Mouse (Mus musculus): ENCODE measurements around the gene Ptges3. TPM values are rescaled to one million over a fixed set of nuclear protein-coding genes. Genes with fewer than 3 reads are reported as not detected.
"Not testable (repeated sequence)": the region's sequence is repeated elsewhere in the genome, so short reads cannot be mapped to it uniquely, and the experiment has no call there.

Gene Ptges3
- polyA plus RNA-seq, 2 experiments, result 40.1 to 233 TPM

- WGBS (ENCODE audit: insufficient replicate concordance), result 87% methylated on average over 8 of the region's 8 CpGs
- Histone ChIP-seq H3K27ac (no peak overlapping the region), H3K4me3 (ENCODE audit: insufficient read depth in 1 of 2, low read depth in 2 of 2, low read length in 2 of 2) (no peak overlapping the region), H3K36me3 (replicated peaks; ENCODE audit: control insufficient read depth, insufficient read depth, low read depth) (peaks cover 65% of the 10 kb centered on the region), H3K27me3 (ENCODE audit: control insufficient read depth, insufficient read depth, low read length) (no peaks in the 10 kb centered on the region), H3K9ac (replicated peaks) (no peak overlapping the region), H3K4me1 (replicated peaks; ENCODE audit: control insufficient read depth in 2 of 2, insufficient read depth in 2 of 2, low read length in 1 of 2) (no peaks in the 10 kb centered on the region), H3K4me2 (ENCODE audit: low read depth) (no peak overlapping the region), H3K9me3 (ENCODE audit: control insufficient read depth, low read length) (no peaks in the 10 kb centered on the region)
- DNase-seq (ENCODE audit: low read depth in 3 of 3, low spot score in 3 of 3), result no peak
- TF ChIP-seq CTCF (IDR thresholded peaks at IDR 0.05; ENCODE audit: low read depth), result no peak
- no peak for TF ChIP-seq EP300 (IDR thresholded peaks at IDR 0.05; ENCODE audit: low read depth)
- ATAC-seq (ENCODE audit: insufficient read depth), result no peak
Observed at GRCm38 (mm10) chr10:128048157-128048556, 10.6 kb upstream of the Ptges3 start.

GRCm38 (mm10) chr10:128049741-128050140, 9.0 kb upstream of the Ptges3 start:
- WGBS (ENCODE audit: insufficient replicate concordance), result 86% methylated on average over 2 of the region's 2 CpGs
- H3K9ac ChIP-seq (replicated peaks), result no peak overlapping the region
- no peaks in the 10 kb centered on the region for H3K9me3 ChIP-seq (ENCODE audit: control insufficient read depth, low read length)
- DNase-seq (ENCODE audit: low read depth in 3 of 3, low spot score in 3 of 3) (no peak), ATAC-seq (ENCODE audit: insufficient read depth) (0 out of 2 replicates have a peak, but pooled peaks have one; percentile 26)
- H3K4me1 ChIP-seq (replicated peaks; ENCODE audit: control insufficient read depth in 2 of 2, insufficient read depth in 2 of 2, low read length in 1 of 2), result no peaks in the 10 kb centered on the region
- H3K36me3 ChIP-seq (replicated peaks; ENCODE audit: control insufficient read depth, insufficient read depth, low read depth), result peaks cover 50% of the 10 kb centered on the region
- no peak overlapping the region for H3K4me2 ChIP-seq (ENCODE audit: low read depth)
- no peaks in the 10 kb centered on the region for H3K27me3 ChIP-seq (ENCODE audit: control insufficient read depth, insufficient read depth, low read length)
- no peak overlapping the region for H3K27ac ChIP-seq
- H3K4me3 ChIP-seq (ENCODE audit: insufficient read depth in 1 of 2, low read depth in 2 of 2, low read length in 2 of 2), result no peak overlapping the region
- no peak for TF ChIP-seq CTCF (IDR thresholded peaks at IDR 0.05; ENCODE audit: low read depth)
- no peak for TF ChIP-seq EP300 (IDR thresholded peaks at IDR 0.05; ENCODE audit: low read depth)

GRCm38 (mm10) chr10:128050355-128050754, 8.4 kb upstream of the Ptges3 start:
- no peaks in the 10 kb centered on the region for H3K4me1 ChIP-seq (replicated peaks; ENCODE audit: control insufficient read depth in 2 of 2, insufficient read depth in 2 of 2, low read length in 1 of 2)
- WGBS (ENCODE audit: insufficient replicate concordance), result 78% methylated on average over 2 of the region's 2 CpGs
- no peaks in the 10 kb centered on the region for H3K9me3 ChIP-seq (ENCODE audit: control insufficient read depth, low read length)
- H3K4me2 ChIP-seq (ENCODE audit: low read depth), result no peak overlapping the region
- H3K27ac ChIP-seq, result no peak overlapping the region
- H3K9ac ChIP-seq (replicated peaks), result no peak overlapping the region
- ATAC-seq (ENCODE audit: insufficient read depth) (no peak), DNase-seq (ENCODE audit: low read depth in 3 of 3, low spot score in 3 of 3) (no peak)
- TF ChIP-seq EP300 (IDR thresholded peaks at IDR 0.05; ENCODE audit: low read depth), result no peak
- H3K36me3 ChIP-seq (replicated peaks; ENCODE audit: control insufficient read depth, insufficient read depth, low read depth), result peaks cover 44% of the 10 kb centered on the region
- H3K4me3 ChIP-seq (ENCODE audit: insufficient read depth in 1 of 2, low read depth in 2 of 2, low read length in 2 of 2), result no peak overlapping the region
- no peaks in the 10 kb centered on the region for H3K27me3 ChIP-seq (ENCODE audit: control insufficient read depth, insufficient read depth, low read length)

GRCm38 (mm10) chr10:128051589-128051988, 7.2 kb upstream of the Ptges3 start:
- ATAC-seq (ENCODE audit: insufficient read depth) (no peak), DNase-seq (ENCODE audit: low read depth in 3 of 3, low spot score in 3 of 3) (no peak)
- no peaks in the 10 kb centered on the region for H3K27me3 ChIP-seq (ENCODE audit: control insufficient read depth, insufficient read depth, low read length)
- H3K27ac ChIP-seq, result no peak overlapping the region
- H3K4me1 ChIP-seq (replicated peaks; ENCODE audit: control insufficient read depth in 2 of 2, insufficient read depth in 2 of 2, low read length in 1 of 2), result no peaks in the 10 kb centered on the region
- H3K4me3 ChIP-seq (ENCODE audit: insufficient read depth in 1 of 2, low read depth in 2 of 2, low read length in 2 of 2), result no peak overlapping the region
- TF ChIP-seq CTCF (IDR thresholded peaks at IDR 0.05; ENCODE audit: low read depth), result no peak
- TF ChIP-seq EP300 (IDR thresholded peaks at IDR 0.05; ENCODE audit: low read depth), result no peak
- no peaks in the 10 kb centered on the region for H3K9me3 ChIP-seq (ENCODE audit: control insufficient read depth, low read length)
- H3K9ac ChIP-seq (replicated peaks), result no peak overlapping the region
- no peak overlapping the region for H3K4me2 ChIP-seq (ENCODE audit: low read depth)
- peaks cover 32% of the 10 kb centered on the region for H3K36me3 ChIP-seq (replicated peaks; ENCODE audit: control insufficient read depth, insufficient read depth, low read depth)
- WGBS (ENCODE audit: insufficient replicate concordance), result 86% methylated on average over 5 of the region's 5 CpGs

- DNase-seq (ENCODE audit: low read depth in 3 of 3, low spot score in 3 of 3); H3K4me2 ChIP-seq (ENCODE audit: low read depth); H3K9ac ChIP-seq (replicated peaks); ATAC-seq (ENCODE audit: insufficient read depth); H3K4me3 ChIP-seq (ENCODE audit: insufficient read depth in 1 of 2, low read depth in 2 of 2, low read length in 2 of 2); H3K27me3 ChIP-seq (ENCODE audit: control insufficient read depth, insufficient read depth, low read length); H3K4me1 ChIP-seq (replicated peaks; ENCODE audit: control insufficient read depth in 2 of 2, insufficient read depth in 2 of 2, low read length in 1 of 2); H3K9me3 ChIP-seq (ENCODE audit: control insufficient read depth, low read length); H3K27ac ChIP-seq: not testable (repeated sequence)
- peaks cover 27% of the 10 kb centered on the region for H3K36me3 ChIP-seq (replicated peaks; ENCODE audit: control insufficient read depth, insufficient read depth, low read depth)
- whole genome bisulfite sequencing (ENCODE audit: insufficient replicate concordance), result 58% methylated on average over 1 of the region's 2 CpGs
Observed at GRCm38 (mm10) chr10:128052136-128052535, 6.6 kb upstream of the Ptges3 start.

Measured in liver, embryonic 14.5 days (tissue).